Mouse (Mus musculus) gastrocnemius, postnatal 4 days (tissue): ENCODE data around the gene Mob4. TPM values are rescaled to one million over a fixed set of nuclear protein-coding genes. Genes with fewer than 3 reads are reported as not detected.
"Not testable (repeated sequence)": the region's sequence is repeated elsewhere in the genome, so short reads cannot be mapped to it uniquely, and the experiment has no call there.

Experiments
- DNase-seq, 2 experiments: peaks; one replicate each; pipeline ENCODE4 v3.0.0; 2021 to 2022; ENCODE audit warnings: low spot score in 2 of 2, mixed read lengths in 2 of 2
- long read RNA-seq, 2 experiments: library from polyadenylated mRNA; stranded (forward); transcript quantifications; one replicate each; pipeline ENCODE4 v2.0.0; 2021
- total RNA-seq, 2 experiments: library from RNA; stranded (reverse); gene quantifications; 2 replicates each; pipeline ENCODE4 v1.2.3; 2021

The Mob4 gene
- 10 to 100 TPM; 53.1 to 56.2 TPM for total RNA-seq
- long read RNA-seq, experiment 1, transcript Mob4-205 (8 exons, 2,840 nt) = major isoform, 60 of 67 reads
- long read RNA-seq, experiment 1, partial matches to known transcripts = 0 of 67 reads
- long read RNA-seq, experiment 1, other reads (novel, unspliced or antisense) = 6 of 67 reads
- long read RNA-seq, experiment 2, transcript Mob4-205 (8 exons, 2,840 nt) = major isoform, 70 of 79 reads
- long read RNA-seq, experiment 2, partial matches to known transcripts = 2 of 79 reads
- long read RNA-seq, experiment 2, other reads (novel, unspliced or antisense) = 6 of 79 reads

GRCm38 (mm10) chr1:55130943-55131401 is at the start of gene Mob4:
Gene Mob4 (plus strand): TSS chr1:55131231.
- DNase-seq = peak; percentile 96 to 97

GRCm38 (mm10) chr1:55082106-55082505 is 48.9 kb upstream of the Mob4 start:
- no peak for DNase-seq

GRCm38 (mm10) chr1:55085781-55086366 is 45.2 kb upstream of the Mob4 start:
- DNase-seq = no peak

- DNase-seq = peak in 1 of 2 experiments; percentile 15
Observed at GRCm38 (mm10) chr1:55086868-55087400, 44.1 kb upstream of the Mob4 start.

- peak; percentile 50 to 81 for DNase-seq
Observed at GRCm38 (mm10) chr1:55087401-55087904, 43.6 kb upstream of the Mob4 start.

- peak; percentile 97 to 99 for DNase-seq
Observed at GRCm38 (mm10) chr1:55087932-55088610, 43.0 kb upstream of the Mob4 start, which contains the start of the genes Hspe1 and Hspd1. Gene Hspe1 (plus strand): TSS chr1:55088132. Gene Hspd1 (minus strand): TSS chr1:55088243.

GRCm38 (mm10) chr1:55088611-55089497 is 42.2 kb upstream of the Mob4 start:
- DNase-seq = no peak

GRCm38 (mm10) chr1:55089498-55090064 is 41.5 kb upstream of the Mob4 start:
- DNase-seq = no peak

- DNase-seq = no peak
Observed at GRCm38 (mm10) chr1:55092056-55092455, 39.0 kb upstream of the Mob4 start.

- DNase-seq = no peak
Observed at GRCm38 (mm10) chr1:55092469-55092868, 38.6 kb upstream of the Mob4 start.

GRCm38 (mm10) chr1:55106919-55107585 is 24.0 kb upstream of the Mob4 start:
- no peak for DNase-seq

- no peak for DNase-seq
Observed at GRCm38 (mm10) chr1:55107644-55108043, 23.4 kb upstream of the Mob4 start.

GRCm38 (mm10) chr1:55108473-55108872 is 22.6 kb upstream of the Mob4 start:
- DNase-seq = no peak

- no peak for DNase-seq
Observed at GRCm38 (mm10) chr1:55109066-55109766, 21.8 kb upstream of the Mob4 start.

GRCm38 (mm10) chr1:55123046-55123445 is 8.0 kb upstream of the Mob4 start:
- no peak for DNase-seq

GRCm38 (mm10) chr1:55123561-55123960 is 7.5 kb upstream of the Mob4 start:
- no peak for DNase-seq

GRCm38 (mm10) chr1:55124136-55124535 is 6.9 kb upstream of the Mob4 start:
- DNase-seq = not testable (repeated sequence)

- no peak for DNase-seq
Observed at GRCm38 (mm10) chr1:55129716-55130115, 1.3 kb upstream of the Mob4 start.
